ENCODE assay signal across 28 mouse cellular contexts in the genomic region with DNA sequence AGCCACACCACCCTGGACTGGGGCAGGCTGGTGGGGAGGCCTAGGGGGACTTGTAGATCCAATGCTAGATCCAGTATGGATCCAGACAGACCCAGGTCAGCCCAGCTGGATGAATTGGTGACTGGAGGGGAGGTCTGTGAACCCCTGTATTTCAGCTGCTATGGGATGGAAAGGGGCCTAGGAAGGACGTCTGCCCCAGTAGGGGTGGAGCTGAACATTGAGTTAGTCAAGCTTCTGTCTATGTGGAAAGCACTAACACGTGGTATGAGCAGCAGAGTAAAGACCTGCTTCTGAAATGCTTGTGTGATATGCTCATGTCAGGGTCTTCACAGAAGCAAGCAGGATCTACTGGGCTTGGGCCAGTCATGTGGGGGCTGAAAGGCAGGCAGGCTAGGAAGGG. TPM values are rescaled to one million over a fixed set of nuclear protein-coding genes. Genes with fewer than 3 reads are reported as not detected.
DNase-seq lines count a peak whose midpoint lies in the region; ATAC-seq and TF ChIP-seq lines count a peak whose summit lies in the region.
"Had no signal": no experiment of that assay in that cellular context is flagged by ENCODE, and none has a peak within 500 bp of the region (broad histone marks: within the 10 kb centered on the region; RNA-seq: fewer than 3 reads in every experiment).

No protein-coding gene starts in this region.

- TF ChIP-seq CTCF in lung, postnatal 0 days (IDR thresholded peaks at IDR 0.05) = no peak
- no peak for TF ChIP-seq CTCF in stomach, postnatal 0 days (IDR thresholded peaks at IDR 0.05; ENCODE audit: low read depth)

- no peak overlapping the region for H3K9ac ChIP-seq in lung, postnatal 0 days (replicated peaks; ENCODE audit: low read depth)
- no peak overlapping the region for H3K9ac ChIP-seq in intestine, embryonic 16.5 days (ENCODE audit: low read depth, low read length)
- no peak overlapping the region for H3K9ac ChIP-seq in stomach, postnatal 0 days (ENCODE audit: low read length)
- H3K9ac ChIP-seq: forebrain, embryonic 15.5 days; hindbrain, embryonic 15.5 days; liver, embryonic 12.5 days; liver, postnatal 0 days had no signal

- no peaks in the 10 kb centered on the region for H3K9me3 ChIP-seq in lung, postnatal 0 days (ENCODE audit: low read length)
- H3K9me3 ChIP-seq in intestine, embryonic 16.5 days (ENCODE audit: control insufficient read depth, low read length) = no peaks in the 10 kb centered on the region
- H3K9me3 ChIP-seq in stomach, postnatal 0 days (ENCODE audit: control insufficient read depth, low read length) = no peaks in the 10 kb centered on the region
- H3K9me3 ChIP-seq: forebrain, embryonic 15.5 days; hindbrain, embryonic 10.5 days; hindbrain, embryonic 15.5 days; liver, embryonic 12.5 days had no signal

- H3K27ac ChIP-seq in lung, postnatal 0 days (ENCODE audit: low read length) = peak overlapping the region; percentile 62
- H3K27ac ChIP-seq in intestine, embryonic 16.5 days (ENCODE audit: low read length) = peak overlapping the region; percentile 80; the same call in 1 of the 2 replicates
- peak overlapping the region; percentile 65 for H3K27ac ChIP-seq in stomach, postnatal 0 days (replicated peaks)
- H3K27ac ChIP-seq: forebrain, embryonic 15.5 days; hindbrain, embryonic 10.5 days; hindbrain, embryonic 15.5 days; kidney, postnatal 0 days; liver, embryonic 12.5 days had no signal

- H3K36me3 ChIP-seq in lung, postnatal 0 days (ENCODE audit: insufficient read depth, low read length) = no peaks in the 10 kb centered on the region
- H3K36me3 ChIP-seq in intestine, embryonic 16.5 days (ENCODE audit: control insufficient read depth, insufficient read depth, low read length) = no peaks in the 10 kb centered on the region
- peaks cover 4% of the 10 kb centered on the region; the same call in 1 of the 2 replicates for H3K36me3 ChIP-seq in stomach, postnatal 0 days (ENCODE audit: control insufficient read depth, insufficient read depth, low read length)
- H3K36me3 ChIP-seq: forebrain, embryonic 15.5 days; hindbrain, embryonic 10.5 days; hindbrain, embryonic 15.5 days; liver, embryonic 12.5 days had no signal

- peaks cover 13% of the 10 kb centered on the region; the same call in 1 of the 2 replicates for H3K4me1 ChIP-seq in lung, postnatal 0 days (ENCODE audit: insufficient read depth, low read depth, low read length)
- H3K4me1 ChIP-seq in intestine, embryonic 16.5 days (ENCODE audit: control insufficient read depth, insufficient read depth, low read length) = peaks cover 23% of the 10 kb centered on the region
- H3K4me1 ChIP-seq in stomach, postnatal 0 days (replicated peaks; ENCODE audit: control insufficient read depth, insufficient read depth) = peaks cover 5% of the 10 kb centered on the region; the same call in 1 of the 2 replicates
- H3K4me1 ChIP-seq: forebrain, embryonic 15.5 days; hindbrain, embryonic 15.5 days had no signal

- no peak for TF ChIP-seq EP300 in lung, postnatal 0 days (IDR thresholded peaks at IDR 0.05)
- TF ChIP-seq EP300 in stomach, postnatal 0 days (optimal IDR thresholded peaks at IDR 0.05) = no peak

- peak; percentile 37 for ATAC-seq in lung, postnatal 0 days
- no peak for ATAC-seq in intestine, embryonic 16.5 days
- ATAC-seq in stomach, postnatal 0 days (ENCODE audit: low FRiP score, low TSS enrichment) = no peak; the same call in 1 of the 2 replicates
- ATAC-seq: forebrain, embryonic 15.5 days; inflammation-experienced regulatory T-cells, adult 6 months; liver, embryonic 12.5 days; liver, postnatal 0 days; midbrain, embryonic 16.5 days had no signal

- peak; percentile 94 for DNase-seq in heart, adult 11 months
- DNase-seq in heart, adult 8-10 months (ENCODE audit: low spot score) = no peak
- peak; percentile 68 for DNase-seq in lung, postnatal 0 days (ENCODE audit: low spot score)
- DNase-seq in lung, postnatal 25 days (ENCODE audit: low spot score) = no peak
- DNase-seq in stomach, postnatal 0 days (ENCODE audit: low spot score) = no peak
- no peak for DNase-seq in layer of hippocampus, postnatal 25 days (ENCODE audit: extremely low spot score in 1 of 2, low spot score in 1 of 2)
- DNase-seq: cerebellum, adult 11 months; cerebellum, adult 9-10 months; cerebellum, postnatal 36 days; kidney, adult 8-10 months; layer of hippocampus, postnatal 36 days; left cerebral cortex, postnatal 4 days; liver, postnatal 0 days; right cerebral cortex, adult 18-20 months; thymus, adult 18-20 months; thymus, postnatal 4 days had no signal

- 43% methylated on average over 2 of the region's 2 CpGs for WGBS in lung, postnatal 0 days
- 51% methylated on average over 2 of the region's 2 CpGs for WGBS in intestine, embryonic 16.5 days
- WGBS in stomach, postnatal 0 days = 28% methylated on average over 2 of the region's 2 CpGs

- no peaks in the 10 kb centered on the region for H3K27me3 ChIP-seq in lung, postnatal 0 days (replicated peaks; ENCODE audit: insufficient read depth, low read length)
- no peaks in the 10 kb centered on the region for H3K27me3 ChIP-seq in intestine, embryonic 16.5 days (replicated peaks; ENCODE audit: control insufficient read depth, insufficient read depth, low read length)
- no peaks in the 10 kb centered on the region for H3K27me3 ChIP-seq in stomach, postnatal 0 days (ENCODE audit: control insufficient read depth, insufficient read depth, low read length)
- H3K27me3 ChIP-seq: forebrain, embryonic 15.5 days; hindbrain, embryonic 15.5 days; liver, embryonic 12.5 days; Patski had no signal

- no peak overlapping the region for H3K4me3 ChIP-seq in lung, postnatal 0 days (ENCODE audit: low read depth, low read length)
- no peak overlapping the region for H3K4me3 ChIP-seq in intestine, embryonic 16.5 days (ENCODE audit: low read length)
- H3K4me3 ChIP-seq in stomach, postnatal 0 days (ENCODE audit: low read depth, low read length) = no peak overlapping the region
- H3K4me3 ChIP-seq: forebrain, embryonic 15.5 days; hindbrain, embryonic 10.5 days; hindbrain, embryonic 15.5 days; liver, embryonic 12.5 days had no signal

- H3K4me2 ChIP-seq in lung, postnatal 0 days (replicated peaks; ENCODE audit: low read depth, low read length) = no peak overlapping the region
- H3K4me2 ChIP-seq in intestine, embryonic 16.5 days (ENCODE audit: low read depth, low read length) = no peak overlapping the region
- H3K4me2 ChIP-seq in stomach, postnatal 0 days (replicated peaks; ENCODE audit: low read depth) = no peak overlapping the region
- H3K4me2 ChIP-seq: forebrain, embryonic 15.5 days; hindbrain, embryonic 15.5 days; liver, embryonic 12.5 days; midbrain, embryonic 11.5 days had no signal

RNA-seq across cellular contexts. Expression of gene Htra3, which starts 31.4 kb away (rescaled TPM):
- 10 to 100 TPM; 70.4 to 85.8 (median 82.5) TPM for total RNA-seq in heart, adult 8-10 months (2022)
- polyA plus RNA-seq in lung, postnatal 0 days (2015; fragmentation: Nextera tagmentation; extraction: Ambion mirVana) = 35.7 and 40.5 TPM in 2 replicates
- 53.5 and 58.1 TPM in 2 replicates for polyA plus RNA-seq in intestine, embryonic 16.5 days (2015; fragmentation: Nextera tagmentation; extraction: Ambion mirVana)
- 39.4 and 47.5 TPM in 2 replicates for polyA plus RNA-seq in stomach, postnatal 0 days (2015; fragmentation: Nextera tagmentation; extraction: Ambion mirVana)
- 1 to 10 TPM; 5.9 to 8.0 TPM for total RNA-seq in layer of hippocampus, postnatal 25 days (2021)
- total RNA-seq: MEL; neutrophil, adult 5-6 weeks had no signal
- polyA plus RNA-seq: inflammation-experienced regulatory T-cells, adult 6 months had no signal

Comparison
In these comparisons a context has a peak if more than half of its experiments do, and no peak if none do; other contexts are left out.
1. DNase-seq: peak in heart, adult 11 months (single experiment) and lung, postnatal 0 days (single experiment); none in heart, adult 8-10 months (single experiment), lung, postnatal 25 days (single experiment), stomach, postnatal 0 days (single experiment) and layer of hippocampus, postnatal 25 days (0 of 2).
2. Peak in every context shown above with its lines, with median percentiles within 50 percentile points of each other: H3K27ac ChIP-seq.